Mouse (Mus musculus) myocyte (in vitro differentiated cells): ENCODE results near the gene Apon.

Experiments
- CEBPB ChIP-seq: IDR thresholded peaks from 2 replicates; pipeline ENCODE4 v1.6.1; 2011; ENCODE audit warnings: mild to moderate bottlenecking, moderate library complexity; ENCODE audit not compliant: poor library complexity, insufficient read depth, severe bottlenecking
- MYOD1 ChIP-seq, 3 experiments: IDR thresholded peaks; one replicate each; pipeline ENCODE4 v1.6.1; 2011; ENCODE audit warnings: control low read depth in 2 of 3, low read depth in 2 of 3, mild to moderate bottlenecking in 2 of 3, moderate library complexity in 1 of 3; ENCODE audit not compliant: insufficient read length in 2 of 3, control insufficient read depth in 1 of 3
- MYOG ChIP-seq, 3 experiments: IDR thresholded peaks; one replicate each; pipeline ENCODE4 v1.6.1; 2011; ENCODE audit warnings: control low read depth in 2 of 3, low read depth in 2 of 3, mild to moderate bottlenecking in 2 of 3; ENCODE audit not compliant: insufficient read length in 2 of 3, control insufficient read depth in 1 of 3, insufficient read depth in 1 of 3
- POLR2A ChIP-seq: IDR thresholded peaks from one replicate; pipeline ENCODE4 v1.6.1; 2011; ENCODE audit warnings: low read depth, mild to moderate bottlenecking, control low read depth, moderate library complexity; ENCODE audit not compliant: insufficient read length
- POLR2AphosphoS2 ChIP-seq: IDR thresholded peaks from one replicate; pipeline ENCODE4 v1.6.1; 2011; ENCODE audit warnings: low read depth, control low read depth; ENCODE audit not compliant: insufficient read length
- REST ChIP-seq: IDR thresholded peaks from one replicate; pipeline ENCODE4 v1.6.1; 2011; ENCODE audit warnings: mild to moderate bottlenecking, control low read depth, moderate library complexity; ENCODE audit not compliant: insufficient read depth, insufficient read length
- TCF12 ChIP-seq: IDR thresholded peaks from one replicate; pipeline ENCODE4 v1.6.1; 2011; ENCODE audit warnings: mild to moderate bottlenecking, control low read depth; ENCODE audit not compliant: poor library complexity, insufficient read depth, severe bottlenecking
- TCF3 ChIP-seq: IDR thresholded peaks from one replicate; pipeline ENCODE4 v1.6.1; 2011; ENCODE audit warnings: low read depth, control low read depth; ENCODE audit not compliant: insufficient read length
- USF1 ChIP-seq: IDR thresholded peaks from one replicate; pipeline ENCODE4 v1.6.1; 2011; ENCODE audit warnings: low read depth, mild to moderate bottlenecking, control low read depth, moderate library complexity

DNA sequence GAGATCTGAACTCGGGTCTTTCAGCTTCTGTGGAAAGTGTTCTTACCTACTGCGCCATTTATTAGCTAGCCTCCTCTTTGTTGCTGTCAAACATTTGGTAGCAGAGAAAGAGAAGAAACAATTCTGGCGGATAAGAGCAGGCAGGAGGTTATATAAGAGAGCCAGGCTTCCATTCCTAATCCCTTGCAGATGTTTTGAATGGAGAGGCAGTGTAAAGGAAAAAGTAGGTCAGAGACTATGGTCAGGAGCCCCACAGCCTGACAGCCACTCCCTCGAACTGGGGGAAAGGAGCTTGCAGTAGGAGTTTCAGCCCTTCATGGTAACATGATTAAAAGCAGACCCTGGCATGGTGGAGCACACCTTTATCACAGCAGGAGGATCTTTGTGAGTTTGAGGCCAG lies 17.6 kb upstream of the Apon start:
- TF ChIP-seq MYOD1 (IDR thresholded peaks at IDR 0.05; ENCODE audit: control insufficient read depth in 1 of 3, insufficient read length in 2 of 3, low read depth in 2 of 3), result no peak
- no peak for TF ChIP-seq POLR2A
- no peak for TF ChIP-seq POLR2AphosphoS2
- TF ChIP-seq CEBPB, result no peak
- TF ChIP-seq TCF3, result no peak
- TF ChIP-seq TCF12, result no peak
- no peak for TF ChIP-seq MYOG (IDR thresholded peaks at IDR 0.05; ENCODE audit: control insufficient read depth in 1 of 3, insufficient read depth in 1 of 3, insufficient read length in 2 of 3, low read depth in 2 of 3)
- no peak for TF ChIP-seq USF1
- TF ChIP-seq REST, result no peak
